Mouse (Mus musculus) CD4-positive naive resting alpha-beta T cell, adult 57 days (primary cell): ENCODE data around the gene Kcnab2. TPM values are rescaled to one million over a fixed set of nuclear protein-coding genes. Genes with fewer than 3 reads are reported as not detected.

ENCODE experiments used
- total RNA-seq: library from RNA; stranded (reverse); gene quantifications from one replicate; pipeline ENCODE4 v1.2.4, GENCODE M21; 2023

Kcnab2 gene
- total RNA-seq: 202 TPM

GRCm38 (mm10) chr4:152477466-152478223, at the start of gene Kcnab2:
Kcnab2 (minus strand) TSS chr4:152477871.

DNA sequence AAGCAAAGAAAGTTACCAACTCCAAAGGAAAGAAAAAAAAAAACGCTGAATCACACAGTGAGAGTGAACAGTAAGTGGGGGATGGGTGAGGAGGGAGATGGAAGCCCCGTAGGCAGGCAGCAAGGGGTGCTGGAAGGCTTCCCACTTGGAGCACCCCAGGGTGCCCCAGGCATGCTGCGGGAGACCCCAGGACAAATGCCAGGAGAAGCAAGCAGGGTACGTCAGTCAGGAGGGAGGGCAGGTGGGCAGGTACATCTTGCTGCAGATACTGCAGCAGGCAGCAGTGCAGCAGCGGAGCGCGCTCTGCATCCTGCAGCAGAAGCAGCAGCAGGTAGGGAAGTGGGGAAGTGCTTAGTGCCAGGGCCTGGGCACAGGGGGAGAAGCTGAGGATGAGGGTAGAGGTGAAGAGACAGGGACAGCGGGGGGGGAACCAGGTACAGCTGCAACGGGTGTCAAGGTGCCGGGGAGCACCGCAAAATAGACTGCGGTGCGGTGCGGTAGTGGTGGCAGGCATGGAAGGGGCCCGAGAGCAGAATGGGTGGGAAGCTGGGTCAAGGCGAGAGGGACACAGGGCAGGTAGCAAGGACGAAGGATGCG, 1.1 kb downstream of the Kcnab2 start, which contains the start of gene Nphp4:
TSS of gene Nphp4 (plus strand) at position 280 of the 597 bp plus-strand sequence.

Other genes starting within 250 kb of the Kcnab2 start
- 0.21 TPM for gene Gpr153, start 203.6 kb downstream of the Kcnab2 start, total RNA-seq
- not detected for gene Hes3, start 186.2 kb downstream of the Kcnab2 start, total RNA-seq
- gene Icmt, start 180.6 kb downstream of the Kcnab2 start, total RNA-seq: 20.5 TPM
- gene Rnf207, start 158.9 kb downstream of the Kcnab2 start, total RNA-seq: not detected
- 1,074 TPM for gene Rpl22, start 152.1 kb downstream of the Kcnab2 start, total RNA-seq
- 0.09 TPM for gene Chd5, start 139.2 kb downstream of the Kcnab2 start, total RNA-seq
- gene Nphp4, start 1.2 kb downstream of the Kcnab2 start, total RNA-seq: 1.5 TPM